Mouse (Mus musculus) bone marrow macrophage, adult 2 months (primary cell): ENCODE measurements around the gene Ugt1a10.

Source experiments
- CTCF ChIP-seq: IDR thresholded peaks from 2 replicates; pipeline ENCODE4 v1.5.1; 2012; ENCODE audit warnings: low read depth, mild to moderate bottlenecking, low read length, moderate library complexity
- POLR2A ChIP-seq: IDR thresholded peaks from 2 replicates; pipeline ENCODE4 v1.6.1; 2012; ENCODE audit warnings: mild to moderate bottlenecking, low read depth, low read length, borderline replicate concordance

- TF ChIP-seq CTCF (no peak), POLR2A (no peak)
These were observed 193.5 kb downstream of the Ugt1a10 start for GRCm38 (mm10) chr1:88248658-88249057.
